Mouse (Mus musculus): ENCODE measurements around the gene Tesk1.

DNA sequence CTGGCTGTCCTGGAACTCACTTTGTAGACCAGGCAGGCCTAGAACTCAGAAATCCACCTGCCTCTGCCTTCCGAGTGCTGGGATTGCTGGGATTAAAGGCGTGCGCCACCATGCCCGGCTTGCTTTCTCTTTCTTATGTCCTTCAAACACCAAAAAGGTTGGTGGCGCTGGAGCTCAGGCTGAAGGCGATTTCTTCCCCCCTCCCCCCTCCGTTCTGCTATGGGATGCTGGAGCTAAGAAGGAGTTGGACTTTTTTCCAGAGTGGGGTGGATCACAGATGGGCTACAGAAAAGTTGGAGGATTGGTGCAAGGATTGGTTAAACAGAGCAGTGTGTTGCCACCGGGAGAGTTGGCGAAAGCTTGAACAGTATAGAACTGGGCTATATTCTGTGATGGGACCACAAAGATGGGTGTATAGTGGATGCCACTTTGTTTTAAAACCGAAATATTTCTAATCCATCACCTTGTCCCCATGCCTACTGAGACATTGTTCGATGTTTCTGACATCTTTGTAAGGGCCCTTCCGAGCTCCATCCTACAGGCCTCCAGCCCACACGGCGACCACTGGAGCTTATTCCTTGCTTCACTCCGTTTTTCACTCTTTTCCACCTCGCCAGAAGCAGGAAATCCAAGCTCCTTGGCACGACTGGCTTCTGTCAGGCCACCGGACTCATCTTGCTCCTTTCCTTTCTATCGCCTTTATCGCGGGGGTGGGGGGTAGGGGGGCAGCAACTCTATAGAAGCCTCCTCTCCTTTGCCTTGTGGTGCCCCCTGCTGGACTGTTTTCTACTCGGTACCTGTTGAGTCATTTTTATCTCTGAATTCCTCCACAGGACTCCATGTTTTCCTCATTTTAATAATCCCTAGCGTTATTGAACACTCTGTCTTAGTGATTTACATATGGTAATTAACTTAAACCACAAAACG is 37.4 kb downstream of the Tesk1 start:
- TF ChIP-seq CTCF (conservative IDR thresholded peaks at IDR 0.05; ENCODE audit: low read length) (peak; percentile 73), NANOG (IDR thresholded peaks at IDR 0.05; ENCODE audit: borderline replicate concordance, low read length) (no peak)
